Mouse (Mus musculus): ENCODE results near the gene Zfp827. TPM values are rescaled to one million over a fixed set of nuclear protein-coding genes. Genes with fewer than 3 reads are reported as not detected.

Zfp827 gene
- polyA plus RNA-seq, 1 experiment from 2014 or later = 5.2 TPM

GRCm38 (mm10) chr8:79175991-79176390 lies 147.8 kb downstream of the Zfp827 start:
- Histone ChIP-seq H3K4me2 (ENCODE audit: low read depth, low read length) (no peak overlapping the region), H3K9ac (ENCODE audit: low read depth, low read length) (no peak overlapping the region), H3K27ac (ENCODE audit: low read length) (no peak overlapping the region), H3K36me3 (ENCODE audit: control insufficient read depth, insufficient read depth, low read length) (0 out of 2 replicates have a peak, but pooled peaks cover 5% of the 10 kb centered on the region), H3K4me3 (ENCODE audit: low read length) (no peak overlapping the region), H3K27me3 (replicated peaks; ENCODE audit: control insufficient read depth, insufficient read depth, low read length) (no peaks in the 10 kb centered on the region), H3K9me3 (ENCODE audit: control insufficient read depth, low read length) (no peaks in the 10 kb centered on the region), H3K4me1 (ENCODE audit: control insufficient read depth, insufficient read depth, low read length) (peaks cover 3% of the 10 kb centered on the region; the same call in 1 of the 2 replicates)
- WGBS = 64% methylated on average over 4 of the region's 4 CpGs
- ATAC-seq = no peak

DNA sequence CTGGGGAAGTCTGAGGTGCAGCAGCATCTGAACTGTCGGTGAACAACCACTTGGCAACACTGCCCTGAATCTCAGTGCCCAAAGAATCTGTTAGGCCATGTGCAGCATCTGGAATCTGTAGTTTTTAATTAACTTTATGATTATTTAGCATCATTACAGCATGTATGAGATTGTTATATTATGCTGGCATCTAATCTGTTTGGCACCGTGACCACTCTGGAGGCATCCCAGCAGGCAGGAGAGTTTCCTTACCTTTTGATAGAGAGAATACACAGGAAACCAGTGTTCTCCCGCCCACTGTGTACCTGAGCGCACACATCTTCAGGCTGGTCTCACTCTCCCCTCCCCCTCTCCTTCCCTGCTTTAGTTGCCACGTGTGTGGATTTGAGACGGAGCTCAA lies 151.4 kb downstream of the Zfp827 start:
- peaks cover 12% of the 10 kb centered on the region; the same call in 1 of the 2 replicates for H3K36me3 ChIP-seq (ENCODE audit: control insufficient read depth, insufficient read depth, low read length)
- H3K4me1 ChIP-seq (ENCODE audit: control insufficient read depth, insufficient read depth, low read length) = no peaks in the 10 kb centered on the region
- no peaks in the 10 kb centered on the region for H3K9me3 ChIP-seq (ENCODE audit: control insufficient read depth, low read length)
- H3K27me3 ChIP-seq (replicated peaks; ENCODE audit: control insufficient read depth, insufficient read depth, low read length) = no peaks in the 10 kb centered on the region
- H3K4me2 ChIP-seq (ENCODE audit: low read depth, low read length) = no peak overlapping the region
- no peak overlapping the region for H3K27ac ChIP-seq (ENCODE audit: low read length)
- H3K4me3 ChIP-seq (ENCODE audit: low read length) = no peak overlapping the region
- WGBS = 82% methylated on average over 6 of the region's 6 CpGs
- no peak overlapping the region for H3K9ac ChIP-seq (ENCODE audit: low read depth, low read length)
- ATAC-seq = no peak

DNA sequence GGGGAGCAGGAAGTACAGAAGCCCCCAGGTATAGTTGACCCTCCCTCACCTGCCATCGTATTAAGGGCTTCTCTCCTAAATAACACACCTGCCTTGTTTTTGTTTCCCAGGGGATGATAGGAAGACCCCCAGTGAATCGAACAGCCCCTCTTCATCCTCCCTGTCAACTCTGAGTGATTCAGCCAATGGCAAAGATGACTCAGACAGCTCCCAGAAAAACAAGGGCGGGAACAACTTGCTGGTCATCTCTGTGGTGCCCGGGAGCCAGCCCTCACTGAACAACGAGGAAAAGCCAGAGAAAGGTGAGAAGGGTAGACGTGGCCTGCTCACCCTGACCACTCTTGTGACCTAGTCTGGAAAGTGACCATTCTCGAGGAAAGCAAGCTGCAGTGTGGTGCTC lies 157.3 kb downstream of the Zfp827 start:
- 75% methylated on average over 7 of the region's 7 CpGs for WGBS
- Histone ChIP-seq H3K4me1 (ENCODE audit: control insufficient read depth, insufficient read depth, low read length) (no peaks in the 10 kb centered on the region), H3K9ac (ENCODE audit: low read depth, low read length) (no peak overlapping the region), H3K27ac (ENCODE audit: low read length) (no peak overlapping the region), H3K4me3 (ENCODE audit: low read length) (no peak overlapping the region), H3K36me3 (ENCODE audit: control insufficient read depth, insufficient read depth, low read length) (peaks cover 24% of the 10 kb centered on the region), H3K27me3 (replicated peaks; ENCODE audit: control insufficient read depth, insufficient read depth, low read length) (no peaks in the 10 kb centered on the region), H3K9me3 (ENCODE audit: control insufficient read depth, low read length) (no peaks in the 10 kb centered on the region), H3K4me2 (ENCODE audit: low read depth, low read length) (no peak overlapping the region)
- no peak for ATAC-seq

DNA sequence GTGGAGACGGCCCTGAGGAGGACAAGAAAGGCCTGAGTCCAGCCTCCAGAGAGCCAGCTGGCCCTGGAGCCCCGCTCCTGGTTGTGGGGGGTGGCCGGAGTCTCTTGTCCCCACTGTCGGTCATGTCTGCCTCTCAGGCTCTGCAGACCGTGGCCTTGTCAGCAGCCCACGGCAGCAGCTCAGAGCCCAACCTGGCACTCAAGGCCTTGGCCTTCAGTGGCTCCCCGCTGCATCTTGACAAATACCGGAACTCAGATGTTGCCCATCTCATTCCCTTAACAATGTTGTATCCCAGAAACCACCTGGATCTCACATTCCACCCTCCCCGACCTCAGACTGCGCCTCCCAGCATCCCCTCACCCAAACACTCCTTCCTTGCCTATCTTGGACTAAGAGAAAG lies 161.8 kb downstream of the Zfp827 start:
- no peak overlapping the region for H3K27ac ChIP-seq (ENCODE audit: low read length)
- 92% methylated on average over 10 of the region's 10 CpGs for WGBS
- H3K4me2 ChIP-seq (ENCODE audit: low read depth, low read length) = no peak overlapping the region
- H3K36me3 ChIP-seq (ENCODE audit: control insufficient read depth, insufficient read depth, low read length) = peaks cover 18% of the 10 kb centered on the region
- H3K4me3 ChIP-seq (ENCODE audit: low read length) = no peak overlapping the region
- no peak for ATAC-seq
- H3K27me3 ChIP-seq (replicated peaks; ENCODE audit: control insufficient read depth, insufficient read depth, low read length) = no peaks in the 10 kb centered on the region
- H3K9ac ChIP-seq (ENCODE audit: low read depth, low read length) = no peak overlapping the region
- H3K9me3 ChIP-seq (ENCODE audit: control insufficient read depth, low read length) = no peaks in the 10 kb centered on the region
- 0 out of 2 replicates have a peak, but pooled peaks cover 3% of the 10 kb centered on the region for H3K4me1 ChIP-seq (ENCODE audit: control insufficient read depth, insufficient read depth, low read length)

- Histone ChIP-seq H3K4me2 (ENCODE audit: low read depth, low read length) (no peak overlapping the region), H3K4me3 (ENCODE audit: low read length) (no peak overlapping the region), H3K9ac (ENCODE audit: low read depth, low read length) (no peak overlapping the region), H3K27ac (ENCODE audit: low read length) (no peak overlapping the region), H3K27me3 (replicated peaks; ENCODE audit: control insufficient read depth, insufficient read depth, low read length) (no peaks in the 10 kb centered on the region), H3K9me3 (ENCODE audit: control insufficient read depth, low read length) (no peaks in the 10 kb centered on the region), H3K4me1 (ENCODE audit: control insufficient read depth, insufficient read depth, low read length) (0 out of 2 replicates have a peak, but pooled peaks cover 3% of the 10 kb centered on the region), H3K36me3 (ENCODE audit: control insufficient read depth, insufficient read depth, low read length) (no peaks in the 10 kb centered on the region)
- no peak for ATAC-seq
- WGBS = 86% methylated on average over 4 of the region's 4 CpGs
Observed at GRCm38 (mm10) chr8:79196481-79196880, 168.2 kb downstream of the Zfp827 start.

DNA sequence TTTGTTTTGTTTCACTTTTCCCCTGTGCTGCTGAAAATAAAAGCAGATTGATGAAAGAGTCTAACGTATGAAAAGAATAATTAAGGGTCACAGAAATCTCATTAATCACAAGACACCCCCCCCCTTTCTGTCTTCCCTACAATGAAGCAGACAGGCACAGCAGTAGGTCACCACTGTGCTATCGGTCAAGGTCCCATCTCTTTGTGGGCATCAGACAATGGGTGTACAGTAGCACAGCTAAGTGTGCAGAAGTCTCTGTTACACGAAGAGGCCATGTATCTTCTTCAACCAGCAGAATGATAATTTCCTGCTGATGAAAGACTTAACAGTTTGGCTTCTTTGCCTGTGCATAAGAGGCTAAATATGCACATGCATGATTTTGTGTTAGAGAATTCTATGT lies 170.4 kb downstream of the Zfp827 start:
- Histone ChIP-seq H3K27me3 (replicated peaks; ENCODE audit: control insufficient read depth, insufficient read depth, low read length) (no peaks in the 10 kb centered on the region), H3K36me3 (ENCODE audit: control insufficient read depth, insufficient read depth, low read length) (no peaks in the 10 kb centered on the region), H3K4me2 (ENCODE audit: low read depth, low read length) (no peak overlapping the region), H3K4me1 (ENCODE audit: control insufficient read depth, insufficient read depth, low read length) (no peaks in the 10 kb centered on the region), H3K27ac (ENCODE audit: low read length) (no peak overlapping the region), H3K4me3 (ENCODE audit: low read length) (no peak overlapping the region), H3K9ac (ENCODE audit: low read depth, low read length) (no peak overlapping the region), H3K9me3 (ENCODE audit: control insufficient read depth, low read length) (no peaks in the 10 kb centered on the region)
- 72% methylated on average over 3 of the region's 3 CpGs for WGBS
- ATAC-seq = no peak

DNA sequence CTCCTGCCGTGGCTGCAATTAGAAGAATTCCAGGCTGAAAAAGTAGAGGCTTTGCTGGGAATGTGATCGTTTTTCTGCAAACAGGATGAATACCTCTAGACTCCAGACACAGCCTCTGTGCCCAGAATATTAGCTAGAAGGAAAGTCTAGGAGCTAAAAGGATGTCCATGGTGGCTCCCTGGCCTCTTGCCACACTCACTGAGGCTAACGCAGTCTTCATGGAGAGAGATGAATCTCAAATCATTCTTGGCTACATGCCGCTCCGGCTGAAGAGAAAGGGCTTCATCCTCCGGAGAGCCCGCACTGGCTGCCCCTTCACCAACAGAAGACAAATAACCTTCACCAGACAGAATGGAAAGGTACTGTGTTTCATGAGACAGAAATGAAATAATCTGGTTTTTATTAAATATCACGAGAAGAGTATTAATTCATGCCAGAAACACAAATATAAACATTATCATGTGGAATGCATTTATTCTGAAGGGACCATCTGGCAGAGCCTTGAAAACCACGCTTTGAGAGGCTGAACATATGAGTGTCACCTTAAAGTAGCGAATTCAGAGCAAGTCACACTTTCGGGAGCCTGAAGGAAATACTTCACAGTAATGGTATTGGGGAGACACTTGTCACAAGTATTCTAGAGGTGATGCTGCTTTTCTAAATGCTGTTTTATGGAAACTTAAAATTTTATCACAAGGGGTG lies 173.4 kb downstream of the Zfp827 start:
- no peak overlapping the region for H3K4me3 ChIP-seq (ENCODE audit: low read length)
- no peaks in the 10 kb centered on the region for H3K4me1 ChIP-seq (ENCODE audit: control insufficient read depth, insufficient read depth, low read length)
- no peaks in the 10 kb centered on the region for H3K27me3 ChIP-seq (replicated peaks; ENCODE audit: control insufficient read depth, insufficient read depth, low read length)
- no peaks in the 10 kb centered on the region for H3K9me3 ChIP-seq (ENCODE audit: control insufficient read depth, low read length)
- H3K4me2 ChIP-seq (ENCODE audit: low read depth, low read length) = no peak overlapping the region
- no peak for ATAC-seq
- 0 out of 2 replicates have a peak overlapping the region, but pooled peaks have one; percentile 17 for H3K27ac ChIP-seq (ENCODE audit: low read length)
- H3K9ac ChIP-seq (ENCODE audit: low read depth, low read length) = no peak overlapping the region
- WGBS = 57% methylated on average over 11 of the region's 11 CpGs
- no peaks in the 10 kb centered on the region for H3K36me3 ChIP-seq (ENCODE audit: control insufficient read depth, insufficient read depth, low read length)

DNA sequence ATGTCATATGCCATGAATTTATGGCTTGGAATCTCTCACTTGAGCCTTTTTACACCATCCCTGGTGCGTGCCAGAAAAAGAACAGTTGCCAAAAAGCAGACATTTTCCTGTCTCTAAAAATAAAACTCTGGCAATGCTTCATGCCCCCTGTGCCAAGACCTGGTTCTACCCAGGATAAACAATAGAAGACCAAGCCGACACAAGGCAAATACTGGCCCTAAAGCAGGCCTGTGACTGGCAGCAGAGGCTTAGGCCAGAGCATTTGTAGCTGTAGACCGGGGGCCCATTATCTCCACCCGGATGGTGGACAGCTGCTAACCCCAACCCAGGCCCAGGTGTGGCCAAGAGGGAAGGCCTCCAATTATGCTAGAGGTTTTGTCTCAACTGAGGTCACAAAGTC lies 178.7 kb downstream of the Zfp827 start:
- H3K4me2 ChIP-seq (ENCODE audit: low read depth, low read length) = no peak overlapping the region
- no peak overlapping the region for H3K9ac ChIP-seq (ENCODE audit: low read depth, low read length)
- H3K36me3 ChIP-seq (ENCODE audit: control insufficient read depth, insufficient read depth, low read length) = no peaks in the 10 kb centered on the region
- peaks cover 16% of the 10 kb centered on the region; the same call in 1 of the 2 replicates for H3K4me1 ChIP-seq (ENCODE audit: control insufficient read depth, insufficient read depth, low read length)
- H3K9me3 ChIP-seq (ENCODE audit: control insufficient read depth, low read length) = no peaks in the 10 kb centered on the region
- no peak overlapping the region for H3K27ac ChIP-seq (ENCODE audit: low read length)
- H3K27me3 ChIP-seq (replicated peaks; ENCODE audit: control insufficient read depth, insufficient read depth, low read length) = no peaks in the 10 kb centered on the region
- 60% methylated on average over 4 of the region's 4 CpGs for WGBS
- ATAC-seq = no peak
- no peak overlapping the region for H3K4me3 ChIP-seq (ENCODE audit: low read length)

DNA sequence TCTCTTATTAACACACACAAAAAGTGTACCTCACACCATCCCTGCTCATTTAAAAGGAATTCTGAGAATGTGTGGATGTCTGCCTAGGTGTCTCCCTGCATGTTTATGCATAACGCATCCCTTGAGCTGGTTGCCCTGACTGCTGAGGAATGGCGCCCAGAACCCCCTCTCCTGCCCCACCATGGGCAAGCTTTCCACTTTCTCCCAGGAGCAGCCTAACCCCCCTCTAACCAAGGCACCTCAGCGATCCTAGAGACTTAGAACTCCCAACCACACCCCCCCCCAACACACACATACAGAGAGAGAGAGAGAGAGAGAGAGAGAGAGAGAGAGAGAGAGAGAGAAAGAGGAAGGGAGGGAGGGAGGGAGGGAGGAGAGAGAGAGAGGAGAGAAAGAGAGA lies 179.9 kb downstream of the Zfp827 start:
- no peaks in the 10 kb centered on the region for H3K9me3 ChIP-seq (ENCODE audit: control insufficient read depth, low read length)
- 56% methylated on average over 3 of the region's 3 CpGs for WGBS
- H3K36me3 ChIP-seq (ENCODE audit: control insufficient read depth, insufficient read depth, low read length) = no peaks in the 10 kb centered on the region
- H3K4me3 ChIP-seq (ENCODE audit: low read length) = no peak overlapping the region
- H3K4me1 ChIP-seq (ENCODE audit: control insufficient read depth, insufficient read depth, low read length) = peaks cover 16% of the 10 kb centered on the region; the same call in 1 of the 2 replicates
- H3K9ac ChIP-seq (ENCODE audit: low read depth, low read length) = no peak overlapping the region
- H3K4me2 ChIP-seq (ENCODE audit: low read depth, low read length) = no peak overlapping the region
- ATAC-seq = no peak
- H3K27ac ChIP-seq (ENCODE audit: low read length) = no peak overlapping the region
- no peaks in the 10 kb centered on the region for H3K27me3 ChIP-seq (replicated peaks; ENCODE audit: control insufficient read depth, insufficient read depth, low read length)
